Mouse (Mus musculus) lung, postnatal 0 days (tissue): ENCODE measurements around the gene Dynlrb1. TPM values are rescaled to one million over a fixed set of nuclear protein-coding genes. Genes with fewer than 3 reads are reported as not detected.

Experiments used
- ATAC-seq: fragments of 200-750 bp; cut with Nextera tagmentation; 2 replicates; pipeline ENCODE4 v1.8.0; 2017; ENCODE audit warnings: moderate library complexity
- DNase-seq: peaks from one replicate; pipeline ENCODE4 v3.0.0-alpha.2; 2016; ENCODE audit warnings: low spot score
- H3K27ac ChIP-seq: fragments of 300-500 bp; sonication (generic); 2 replicates; pipeline ENCODE4 v1.5.1; 2014; ENCODE audit warnings: antibody characterized with exemption, mild to moderate bottlenecking, low read length, mixed read lengths
- H3K27me3 ChIP-seq: fragments of 300-500 bp; sonication (generic); replicated peaks from 2 replicates; pipeline ENCODE4 v1.6.1; 2014; ENCODE audit warnings: low read length, mixed read lengths; ENCODE audit not compliant: insufficient read depth
- H3K36me3 ChIP-seq: fragments of 300-500 bp; sonication (generic); 2 replicates; pipeline ENCODE4 v1.6.1; 2014; ENCODE audit warnings: low read length, mixed read lengths; ENCODE audit not compliant: insufficient read depth
- H3K4me1 ChIP-seq: fragments of 300-500 bp; sonication (generic); 2 replicates; pipeline ENCODE4 v1.6.1; 2014; ENCODE audit warnings: antibody characterized with exemption, low read depth, low read length, mixed read lengths; ENCODE audit not compliant: insufficient read depth
- H3K4me2 ChIP-seq: fragments of 300-500 bp; sonication (generic); replicated peaks from 2 replicates; pipeline ENCODE4 v1.6.1; 2014; ENCODE audit warnings: low read depth, mild to moderate bottlenecking, low read length, moderate library complexity, mixed read lengths
- H3K4me3 ChIP-seq: fragments of 300-500 bp; sonication (generic); 2 replicates; pipeline ENCODE4 v1.5.1; 2014; ENCODE audit warnings: low read depth, low read length
- H3K9ac ChIP-seq: fragments of 300-500 bp; sonication (generic); replicated peaks from 2 replicates; pipeline ENCODE4 v1.6.1; 2014; ENCODE audit warnings: low read depth, mild to moderate bottlenecking
- H3K9me3 ChIP-seq: fragments of 300-500 bp; sonication (generic); 2 replicates; pipeline ENCODE4 v1.6.1; 2016; ENCODE audit warnings: low read length, mixed read lengths
- CTCF ChIP-seq: IDR thresholded peaks from 2 replicates; pipeline ENCODE4 v1.5.1; 2016; ENCODE audit warnings: antibody characterized with exemption, mild to moderate bottlenecking
- EP300 ChIP-seq: IDR thresholded peaks from 2 replicates; pipeline ENCODE4 v1.6.1; 2016; ENCODE audit warnings: antibody characterized with exemption, mild to moderate bottlenecking, control low read depth
- WGBS: fragments of 180-500 bp; shearing (Covaris S2); extraction: QIAGEN DNeasy Blood & Tissue Kit; methylation state at CpG from one replicate; pipeline ENCODE4 v1.1.7; 2014; 5-methylcytosine and 5-hydroxymethylcytosine counted together
- polyA plus RNA-seq: library from polyadenylated mRNA; unstranded; fragments of >200 nt; fragmentation: Nextera tagmentation; extraction: Ambion mirVana; gene quantifications from 2 replicates; pipeline ENCODE4 v1.2.1, GENCODE M21; 2015

Gene Dynlrb1
- polyA plus RNA-seq, 1 experiment from 2014 or later = 332 TPM

- DNase-seq (no peak), ATAC-seq (no peak)
- peak overlapping the region; percentile 75 for H3K4me3 ChIP-seq
- no peaks in the 10 kb centered on the region for H3K27me3 ChIP-seq
- H3K9me3 ChIP-seq = no peaks in the 10 kb centered on the region
- peaks cover 5% of the 10 kb centered on the region; the same call in 1 of the 2 replicates for H3K4me1 ChIP-seq
- 81% methylated on average over 2 of the region's 2 CpGs for WGBS
- H3K36me3 ChIP-seq = no peaks in the 10 kb centered on the region
- H3K4me2 ChIP-seq = peak overlapping the region; percentile 77
- H3K9ac ChIP-seq = peak overlapping the region; percentile 88; the same call in 1 of the 2 replicates
- H3K27ac ChIP-seq = peak overlapping the region; percentile 4; the same call in 1 of the 2 replicates
- TF ChIP-seq EP300 (no peak), CTCF (no peak)
Measured at GRCm38 (mm10) chr2:155277721-155278120, 41.4 kb downstream of the Dynlrb1 start.

GRCm38 (mm10) chr2:155278361-155278760 is 42.0 kb downstream of the Dynlrb1 start:
- peak; percentile 27 for ATAC-seq
- no peak overlapping the region for H3K9ac ChIP-seq
- no peaks in the 10 kb centered on the region for H3K9me3 ChIP-seq
- no peaks in the 10 kb centered on the region for H3K36me3 ChIP-seq
- WGBS = 55% methylated on average over 7 of the region's 7 CpGs
- H3K4me3 ChIP-seq = no peak overlapping the region
- H3K4me2 ChIP-seq = no peak overlapping the region
- no peaks in the 10 kb centered on the region for H3K27me3 ChIP-seq
- H3K4me1 ChIP-seq = peaks cover 5% of the 10 kb centered on the region; the same call in 1 of the 2 replicates
- no peak for TF ChIP-seq CTCF
- no peak for TF ChIP-seq EP300
- peak; percentile 75 for DNase-seq
- no peak overlapping the region for H3K27ac ChIP-seq

- Histone ChIP-seq H3K4me1 (peaks cover 5% of the 10 kb centered on the region; the same call in 1 of the 2 replicates), H3K27me3 (no peaks in the 10 kb centered on the region), H3K27ac (no peak overlapping the region), H3K36me3 (no peaks in the 10 kb centered on the region), H3K9me3 (no peaks in the 10 kb centered on the region), H3K9ac (no peak overlapping the region), H3K4me2 (no peak overlapping the region), H3K4me3 (no peak overlapping the region)
- WGBS = 93% methylated on average over 4 of the region's 4 CpGs
- TF ChIP-seq CTCF (no peak), EP300 (no peak)
- no peak for ATAC-seq
- DNase-seq = no peak
Measured at GRCm38 (mm10) chr2:155279163-155279562, 42.8 kb downstream of the Dynlrb1 start.

- no peak for ATAC-seq
- Histone ChIP-seq H3K36me3 (no peaks in the 10 kb centered on the region), H3K4me3 (no peak overlapping the region), H3K27me3 (no peaks in the 10 kb centered on the region), H3K4me2 (no peak overlapping the region), H3K9me3 (no peaks in the 10 kb centered on the region), H3K27ac (no peak overlapping the region), H3K4me1 (peaks cover 5% of the 10 kb centered on the region; the same call in 1 of the 2 replicates), H3K9ac (no peak overlapping the region)
- 74% methylated on average over 2 of the region's 2 CpGs for WGBS
- TF ChIP-seq CTCF (no peak), EP300 (no peak)
- DNase-seq = no peak
Measured at GRCm38 (mm10) chr2:155280116-155280515, 43.8 kb downstream of the Dynlrb1 start.

- Histone ChIP-seq H3K36me3 (no peaks in the 10 kb centered on the region), H3K9ac (no peak overlapping the region), H3K9me3 (no peaks in the 10 kb centered on the region), H3K4me3 (no peak overlapping the region), H3K27ac (no peak overlapping the region), H3K4me2 (no peak overlapping the region), H3K27me3 (no peaks in the 10 kb centered on the region), H3K4me1 (no peaks in the 10 kb centered on the region)
- ATAC-seq (no peak), DNase-seq (no peak)
- 82% methylated on average over 4 of the region's 4 CpGs for WGBS
- TF ChIP-seq CTCF (no peak), EP300 (no peak)
Measured at GRCm38 (mm10) chr2:155283793-155284192, 47.5 kb downstream of the Dynlrb1 start.

GRCm38 (mm10) chr2:155284647-155285046 is 48.3 kb downstream of the Dynlrb1 start:
- TF ChIP-seq CTCF (no peak), EP300 (no peak)
- 50% methylated on average over 7 of the region's 7 CpGs for WGBS
- Histone ChIP-seq H3K4me1 (no peaks in the 10 kb centered on the region), H3K9me3 (no peaks in the 10 kb centered on the region), H3K27ac (0 out of 2 replicates have a peak overlapping the region, but pooled peaks have one; percentile 1), H3K4me3 (no peak overlapping the region), H3K36me3 (no peaks in the 10 kb centered on the region), H3K27me3 (no peaks in the 10 kb centered on the region), H3K9ac (no peak overlapping the region), H3K4me2 (no peak overlapping the region)
- DNase-seq (no peak), ATAC-seq (peak; percentile 48)

- DNase-seq = no peak
- Histone ChIP-seq H3K9me3 (no peaks in the 10 kb centered on the region), H3K27me3 (no peaks in the 10 kb centered on the region), H3K36me3 (0 out of 2 replicates have a peak, but pooled peaks cover 1% of the 10 kb centered on the region), H3K9ac (no peak overlapping the region), H3K4me1 (no peaks in the 10 kb centered on the region), H3K27ac (no peak overlapping the region), H3K4me3 (no peak overlapping the region), H3K4me2 (no peak overlapping the region)
- TF ChIP-seq EP300 (no peak), CTCF (no peak)
- 81% methylated on average over 6 of the region's 6 CpGs for WGBS
- no peak for ATAC-seq
Measured at GRCm38 (mm10) chr2:155285744-155286143, 49.4 kb downstream of the Dynlrb1 start.
